Mouse (Mus musculus) CH12.LX (cell line): ENCODE measurements around the gene Elovl7. TPM values are rescaled to one million over a fixed set of nuclear protein-coding genes. Genes with fewer than 3 reads are reported as not detected.

Experiments used
- DNase-seq: peaks from one replicate; pipeline ENCODE4 v3.0.0-alpha.2; 2013; ENCODE audit errors: extremely low read depth
- H3K27ac ChIP-seq: 2 replicates; pipeline ENCODE4 v1.5.1; 2012; ENCODE audit warnings: low read depth, mild to moderate bottlenecking, control low read depth, moderate library complexity; ENCODE audit not compliant: insufficient read depth
- H3K27me3 ChIP-seq: replicated peaks from 2 replicates; pipeline ENCODE3; 2012; ENCODE audit warnings: inconsistent platforms
- H3K36me3 ChIP-seq, 2 experiments: replicated peaks in 1 of 2; 2 replicates each; pipeline versions ENCODE3 to v1.6.1; 2012; ENCODE audit warnings: inconsistent platforms in 1 of 2, low read length in 1 of 2, mild to moderate bottlenecking in 1 of 2, mixed read lengths in 1 of 2, moderate library complexity in 1 of 2; ENCODE audit not compliant: control insufficient read depth in 1 of 2, insufficient read depth in 1 of 2
- H3K4me1 ChIP-seq, 2 experiments: 2 replicates each; pipeline ENCODE4 v1.6.1; 2012; ENCODE audit warnings: inconsistent platforms in 1 of 2, moderate library complexity in 1 of 2; ENCODE audit not compliant: insufficient read depth in 2 of 2, control insufficient read depth in 1 of 2
- H3K4me2 ChIP-seq: 2 replicates; pipeline ENCODE4 v1.6.1; 2012; ENCODE audit warnings: low read depth, mild to moderate bottlenecking, control low read depth; ENCODE audit not compliant: poor library complexity, insufficient read depth, severe bottlenecking
- H3K4me3 ChIP-seq, 3 experiments: fragments of 150-350 bp in 1 of 3; sonication (generic) in 1 of 3; replicated peaks in 1 of 3; 2 replicates each; pipeline versions ENCODE3 to v1.5.1; 2011 to 2012; ENCODE audit warnings: low read depth in 2 of 3, low read length in 2 of 3, mild to moderate bottlenecking in 2 of 3, moderate library complexity in 2 of 3, control low read depth in 1 of 3, improper control_type of control experiment in 1 of 3, inconsistent platforms in 1 of 3, mixed read lengths in 1 of 3; ENCODE audit not compliant: poor library complexity in 1 of 3
- H3K79me2 ChIP-seq: replicated peaks from 2 replicates; pipeline ENCODE4 v1.6.1; 2012; ENCODE audit warnings: mild to moderate bottlenecking, moderate library complexity; ENCODE audit not compliant: control insufficient read depth, poor library complexity, insufficient read depth, severe bottlenecking; ENCODE audit errors: extremely low read depth
- H3K9ac ChIP-seq: 2 replicates; pipeline ENCODE4 v1.6.1; 2012; ENCODE audit warnings: low read depth, mild to moderate bottlenecking, control low read depth, moderate library complexity; ENCODE audit not compliant: insufficient read depth
- H3K9me3 ChIP-seq: replicated peaks from 2 replicates; pipeline ENCODE3; 2012; ENCODE audit warnings: low read length, inconsistent platforms, mixed read lengths
- BHLHE40 ChIP-seq: IDR thresholded peaks from 2 replicates; pipeline ENCODE4 v1.6.1; 2011; ENCODE audit warnings: mild to moderate bottlenecking, low read depth, low read length, improper control_type of control experiment
- CHD1 ChIP-seq: IDR thresholded peaks from 2 replicates; pipeline ENCODE4 v1.6.1; 2012; ENCODE audit warnings: low read depth, low read length, improper control_type of control experiment, inconsistent platforms
- CTCF ChIP-seq, 2 experiments: IDR thresholded peaks in 1 of 2; conservative IDR thresholded peaks in 1 of 2; 2 replicates each; pipeline ENCODE4 v1.5.1; 2011 to 2012; ENCODE audit warnings: low read depth in 2 of 2, low read length in 2 of 2, improper control_type of control experiment in 1 of 2, inconsistent platforms in 1 of 2, mild to moderate bottlenecking in 1 of 2, moderate library complexity in 1 of 2
- E2F4 ChIP-seq: IDR thresholded peaks from 2 replicates; pipeline ENCODE4 v1.6.1; 2011; ENCODE audit warnings: low read depth, low read length, improper control_type of control experiment; ENCODE audit not compliant: insufficient replicate concordance
- ELF1 ChIP-seq: IDR thresholded peaks from 2 replicates; pipeline ENCODE4 v1.6.1; 2014; ENCODE audit warnings: low read depth, mild to moderate bottlenecking, inconsistent platforms, low read length, improper control_type of control experiment
- ETS1 ChIP-seq: conservative IDR thresholded peaks from 2 replicates; pipeline ENCODE4 v1.6.1; 2012; ENCODE audit warnings: low read depth, mild to moderate bottlenecking, inconsistent platforms, low read length, improper control_type of control experiment, moderate library complexity
- HCFC1 ChIP-seq: IDR thresholded peaks from 2 replicates; pipeline ENCODE4 v1.6.1; 2012; ENCODE audit warnings: low read depth, mild to moderate bottlenecking, inconsistent platforms, low read length, improper control_type of control experiment
- IRF4 ChIP-seq: IDR thresholded peaks from 2 replicates; pipeline ENCODE4 v1.6.1; 2014; ENCODE audit warnings: low read depth, mild to moderate bottlenecking, inconsistent platforms, low read length, improper control_type of control experiment
- JUN ChIP-seq: IDR thresholded peaks from 2 replicates; pipeline ENCODE4 v1.6.1; 2011; ENCODE audit warnings: low read depth, mild to moderate bottlenecking, low read length, improper control_type of control experiment, moderate library complexity; ENCODE audit not compliant: insufficient read depth
- KAT2A ChIP-seq: IDR thresholded peaks from 2 replicates; pipeline ENCODE4 v1.6.1; 2012; ENCODE audit warnings: low read length, improper control_type of control experiment, inconsistent platforms; ENCODE audit not compliant: insufficient replicate concordance
- MAX ChIP-seq: IDR thresholded peaks from 2 replicates; pipeline ENCODE4 v1.6.1; 2011; ENCODE audit warnings: low read length, improper control_type of control experiment
- MAZ ChIP-seq: IDR thresholded peaks from 2 replicates; pipeline ENCODE4 v1.6.1; 2012; ENCODE audit warnings: low read depth, mild to moderate bottlenecking, inconsistent platforms, low read length, improper control_type of control experiment, moderate library complexity
- MEF2A ChIP-seq: IDR thresholded peaks from 2 replicates; pipeline ENCODE4 v1.6.1; 2014; ENCODE audit warnings: low read depth, mild to moderate bottlenecking, inconsistent platforms, low read length, improper control_type of control experiment, borderline replicate concordance
- MXI1 ChIP-seq: IDR thresholded peaks from 2 replicates; pipeline ENCODE4 v1.6.1; 2011; ENCODE audit warnings: mild to moderate bottlenecking, low read depth, low read length, improper control_type of control experiment
- MYC ChIP-seq: IDR thresholded peaks from 2 replicates; pipeline ENCODE4 v1.6.1; 2011; ENCODE audit warnings: low read depth, mild to moderate bottlenecking, improper control_type of control experiment, low read length
- NELFE ChIP-seq: IDR thresholded peaks from 2 replicates; pipeline ENCODE4 v1.6.1; 2011; ENCODE audit warnings: low read depth, low read length, improper control_type of control experiment
- NRF1 ChIP-seq: IDR thresholded peaks from 2 replicates; pipeline ENCODE4 v1.6.1; 2014; ENCODE audit warnings: low read depth, mild to moderate bottlenecking, inconsistent platforms, low read length, improper control_type of control experiment, moderate library complexity
- PAX5 ChIP-seq: IDR thresholded peaks from 2 replicates; pipeline ENCODE4 v1.6.1; 2012; ENCODE audit warnings: low read length, inconsistent platforms, mixed read lengths
- POLR2A ChIP-seq: IDR thresholded peaks from 2 replicates; pipeline ENCODE4 v1.6.1; 2011; ENCODE audit warnings: low read depth, mild to moderate bottlenecking, improper control_type of control experiment, low read length
- POLR2AphosphoS2 ChIP-seq: IDR thresholded peaks from 2 replicates; pipeline ENCODE4 v1.6.1; 2011; ENCODE audit warnings: low read depth, low read length, improper control_type of control experiment
- RAD21 ChIP-seq: IDR thresholded peaks from 2 replicates; pipeline ENCODE4 v1.6.1; 2011; ENCODE audit warnings: low read depth, mild to moderate bottlenecking, low read length, improper control_type of control experiment, moderate library complexity
- SIN3A ChIP-seq: IDR thresholded peaks from 2 replicates; pipeline ENCODE4 v1.6.1; 2012; ENCODE audit warnings: low read length, improper control_type of control experiment, inconsistent platforms
- SMC3 ChIP-seq: IDR thresholded peaks from 2 replicates; pipeline ENCODE4 v1.6.1; 2011; ENCODE audit warnings: low read depth, low read length, improper control_type of control experiment
- TBP ChIP-seq: conservative IDR thresholded peaks from 2 replicates; pipeline ENCODE4 v1.6.1; 2011; ENCODE audit warnings: low read depth, low read length, improper control_type of control experiment
- TCF12 ChIP-seq: IDR thresholded peaks from 2 replicates; pipeline ENCODE4 v1.6.1; 2014; ENCODE audit warnings: low read depth, mild to moderate bottlenecking, inconsistent platforms, low read length, improper control_type of control experiment
- UBTF ChIP-seq: IDR thresholded peaks from 2 replicates; pipeline ENCODE4 v1.6.1; 2012; ENCODE audit warnings: low read depth, mild to moderate bottlenecking, inconsistent platforms, low read length, improper control_type of control experiment, moderate library complexity
- USF1 ChIP-seq: IDR thresholded peaks from 2 replicates; pipeline ENCODE4 v1.6.1; 2014; ENCODE audit warnings: low read depth, mild to moderate bottlenecking, inconsistent platforms, low read length, improper control_type of control experiment
- USF2 ChIP-seq: conservative IDR thresholded peaks from 2 replicates; pipeline ENCODE4 v1.6.1; 2011; ENCODE audit warnings: low read depth, low read length, improper control_type of control experiment
- ZC3H11A ChIP-seq: IDR thresholded peaks from 2 replicates; pipeline ENCODE4 v1.6.1; 2012; ENCODE audit warnings: low read depth, mild to moderate bottlenecking, inconsistent platforms, low read length, improper control_type of control experiment
- ZKSCAN1 ChIP-seq: IDR thresholded peaks from 2 replicates; pipeline ENCODE4 v1.6.1; 2012; ENCODE audit warnings: low read depth, inconsistent platforms, low read length, improper control_type of control experiment, borderline replicate concordance
- ZMIZ1 ChIP-seq: IDR thresholded peaks from 2 replicates; pipeline ENCODE4 v1.6.1; 2012; ENCODE audit warnings: low read depth, mild to moderate bottlenecking, inconsistent platforms, low read length, improper control_type of control experiment
- dilution Hi-C: fragments of 300-500 bp; cut with MboI; formaldehyde crosslinking; loops from 2 replicates; pipeline ENCODE4 v1.14.3; 2020; ENCODE audit warnings: low sequenced_read_pairs; ENCODE audit not compliant: extremely low pct_unique_long_range_greater_than_20kb, extremely low pct_ligation_motif_present
- in situ Hi-C: fragments of 300-500 bp; cut with MboI; formaldehyde crosslinking; loops from 3 replicates; pipeline ENCODE4 v1.14.3; 2019; ENCODE audit warnings: low sequenced_read_pairs, low pct_ligation_motif_present, low pct_unique_long_range_greater_than_20kb, mixed read lengths
- polyA plus RNA-seq: library from polyadenylated mRNA; unstranded; fragments of >175 nt; gene quantifications from 2 replicates; pipeline ENCODE4 v1.2.1, GENCODE M21; 2012; ENCODE audit warnings: low read depth; ENCODE audit not compliant: insufficient read length
- total RNA-seq, 2 experiments: library from RNA; depleted of rRNA; stranded (reverse); fragments of 300-350 nt in 1 of 2; fragments of >200 nt in 1 of 2; gene quantifications; 2 replicates each; pipeline ENCODE4 v1.2.3; 2012 to 2014

Gene Elovl7
- total and polyA plus RNA-seq, 3 experiments, result 5.3 to 11.9 (median 8.3) TPM

GRCm38 (mm10) chr13:108315702-108316486 is 101.7 kb downstream of the Elovl7 start, which contains the start of gene Depdc1b:
Gene Depdc1b (plus strand): TSS chr13:108316332.
- H3K4me2 ChIP-seq, result peak within 1 kb of the TSS; percentile 76
- peaks cover 0 to 10% of the 10 kb centered on the region in 2 experiments for H3K36me3 ChIP-seq
- H3K4me1 ChIP-seq, result peaks cover 3 to 20% of the 10 kb centered on the region in 2 experiments; a peak in 3 of 4 replicates
- 0 out of 2 replicates have a peak, but pooled peaks cover 3% of the 10 kb centered on the region for H3K79me2 ChIP-seq
- H3K4me3 ChIP-seq, result peak within 1 kb of the TSS; percentile 79 to 95 (median 87)
- in situ Hi-C loops, result loop anchor here (5.0 to 25.0 kb wide), 2 partner anchors 104 to 429 kb away; partner anchors contain the start of gene Elovl7
- dilution Hi-C loops, result no loop called here
- DNase-seq, result peak; percentile 95
- peaks cover 2% of the 10 kb centered on the region for H3K9me3 ChIP-seq
- H3K9ac ChIP-seq, result peak within 1 kb of the TSS; percentile 55
- no peak within 1 kb of the TSS for H3K27ac ChIP-seq
- H3K27me3 ChIP-seq, result no peaks in the 10 kb centered on the region
- peak; percentile 89 for TF ChIP-seq MXI1
- peak; percentile 67 for TF ChIP-seq HCFC1
- peak; percentile 12; the same call in 1 of the 2 replicates for TF ChIP-seq NRF1
- TF ChIP-seq ZC3H11A, result no peak
- TF ChIP-seq ZMIZ1, result peak; percentile 72
- TF ChIP-seq MYC, result no peak
- peak; percentile 88 for TF ChIP-seq ELF1
- TF ChIP-seq UBTF, result peak; percentile 68
- TF ChIP-seq PAX5, result no peak
- no peak for TF ChIP-seq ZKSCAN1
- no peak for TF ChIP-seq MAZ
- no peak for TF ChIP-seq CTCF (conservative IDR thresholded peaks at IDR 0.05 in 1 of 2, IDR thresholded peaks at IDR 0.05 in 1 of 2; ENCODE audit: low read depth in 2 of 2, low read length in 2 of 2)
- TF ChIP-seq ETS1, result no peak
- TF ChIP-seq E2F4, result peak; percentile 32; the same call in 1 of the 2 replicates
- peak; percentile 84 for TF ChIP-seq POLR2A
- no peak for TF ChIP-seq CHD1
- TF ChIP-seq NELFE, result peak; percentile 79
- peak; percentile 95 for TF ChIP-seq USF2
- TF ChIP-seq KAT2A, result no peak
- TF ChIP-seq POLR2AphosphoS2, result no peak; the same call in 1 of the 2 replicates
- no peak for TF ChIP-seq TBP
- no peak for TF ChIP-seq JUN
- TF ChIP-seq BHLHE40, result peak; percentile 66
- TF ChIP-seq TCF12, result peak; percentile 34; the same call in 1 of the 2 replicates
- TF ChIP-seq IRF4, result peak; percentile 31; the same call in 1 of the 2 replicates
- TF ChIP-seq MEF2A, result no peak
- TF ChIP-seq MAX, result peak; percentile 97
- TF ChIP-seq RAD21, result no peak
- peak; percentile 96 for TF ChIP-seq SIN3A
- TF ChIP-seq USF1, result peak; percentile 97
- no peak for TF ChIP-seq SMC3
